Mouse (Mus musculus) heart, embryonic 15.5 days (tissue): Measurements from ENCODE around the gene Pcdh15. TPM values are rescaled to one million over a fixed set of nuclear protein-coding genes. Genes with fewer than 3 reads are reported as not detected.

Experiments
- ATAC-seq: fragments of 200-750 bp; cut with Nextera tagmentation; replicated peaks from 2 replicates; pipeline ENCODE4 v1.8.0; 2017; ENCODE audit warnings: low read depth, moderate TSS enrichment; ENCODE audit not compliant: insufficient number of reproducible peaks, insufficient read depth, low FRiP score
- H3K27ac ChIP-seq: fragments of 300-500 bp; sonication (generic); 2 replicates; pipeline ENCODE4 v1.5.1; 2015; ENCODE audit warnings: mild to moderate bottlenecking, inconsistent platforms
- H3K27me3 ChIP-seq: fragments of 300-500 bp; sonication (generic); 2 replicates; pipeline ENCODE4 v1.6.1; 2015; ENCODE audit warnings: inconsistent platforms
- H3K36me3 ChIP-seq: fragments of 300-500 bp; sonication (generic); 2 replicates; pipeline ENCODE4 v1.6.1; 2015; ENCODE audit warnings: mild to moderate bottlenecking, inconsistent platforms
- H3K4me1 ChIP-seq: fragments of 300-500 bp; sonication (generic); replicated peaks from 2 replicates; pipeline ENCODE4 v1.6.1; 2015; ENCODE audit warnings: inconsistent platforms
- H3K4me2 ChIP-seq: fragments of 300-500 bp; sonication (generic); 2 replicates; pipeline ENCODE4 v1.6.1; 2015; ENCODE audit warnings: inconsistent platforms, mild to moderate bottlenecking, moderate library complexity
- H3K4me3 ChIP-seq: fragments of 300-500 bp; sonication (generic); 2 replicates; pipeline ENCODE4 v1.5.1; 2015; ENCODE audit warnings: mild to moderate bottlenecking, inconsistent platforms
- H3K9ac ChIP-seq: fragments of 300-500 bp; sonication (generic); 2 replicates; pipeline ENCODE4 v1.6.1; 2015; ENCODE audit warnings: mild to moderate bottlenecking, inconsistent platforms
- H3K9me3 ChIP-seq: fragments of 300-500 bp; sonication (generic); replicated peaks from 2 replicates; pipeline ENCODE4 v1.6.1; 2016; ENCODE audit warnings: inconsistent platforms
- WGBS: fragments of 180-500 bp; shearing (Covaris S2); methylation state at CpG from one replicate; pipeline ENCODE4 v1.1.7; 2015; ENCODE audit warnings: mixed read lengths; 5-methylcytosine and 5-hydroxymethylcytosine counted together
- polyA plus RNA-seq: library from polyadenylated mRNA; unstranded; fragments of >200 nt; fragmentation: Nextera tagmentation; extraction: Ambion mirVana; gene quantifications from 2 replicates; pipeline ENCODE4 v1.2.1, GENCODE M21; 2015

The Pcdh15 gene
- polyA plus RNA-seq, 1 experiment from 2014 or later: 0.45 TPM

GRCm38 (mm10) chr10:74305439-74306158 is 1206.5 kb downstream of the Pcdh15 start:
- no peaks in the 10 kb centered on the region for H3K27me3 ChIP-seq
- H3K4me3 ChIP-seq: no peak overlapping the region
- ATAC-seq: no peak
- H3K9ac ChIP-seq: no peak overlapping the region
- H3K4me1 ChIP-seq: no peaks in the 10 kb centered on the region
- no peak overlapping the region for H3K4me2 ChIP-seq
- no peaks in the 10 kb centered on the region for H3K9me3 ChIP-seq
- H3K36me3 ChIP-seq: no peaks in the 10 kb centered on the region
- no peak overlapping the region for H3K27ac ChIP-seq
- WGBS: 62% methylated on average over 5 of the region's 5 CpGs

- H3K4me1 ChIP-seq: no peaks in the 10 kb centered on the region
- no peak overlapping the region for H3K9ac ChIP-seq
- WGBS: 86% methylated on average over 3 of the region's 3 CpGs
- no peak overlapping the region for H3K4me2 ChIP-seq
- no peak overlapping the region for H3K4me3 ChIP-seq
- ATAC-seq: no peak
- no peaks in the 10 kb centered on the region for H3K27me3 ChIP-seq
- no peaks in the 10 kb centered on the region for H3K36me3 ChIP-seq
- no peak overlapping the region for H3K27ac ChIP-seq
- no peaks in the 10 kb centered on the region for H3K9me3 ChIP-seq
Observed at GRCm38 (mm10) chr10:74307035-74307434, 1207.9 kb downstream of the Pcdh15 start.

- H3K9me3 ChIP-seq: no peaks in the 10 kb centered on the region
- H3K36me3 ChIP-seq: no peaks in the 10 kb centered on the region
- no peak overlapping the region for H3K4me2 ChIP-seq
- H3K9ac ChIP-seq: no peak overlapping the region
- 53% methylated on average over 2 of the region's 2 CpGs for WGBS
- no peaks in the 10 kb centered on the region for H3K4me1 ChIP-seq
- no peak for ATAC-seq
- H3K4me3 ChIP-seq: no peak overlapping the region
- no peaks in the 10 kb centered on the region for H3K27me3 ChIP-seq
- H3K27ac ChIP-seq: no peak overlapping the region
Observed at GRCm38 (mm10) chr10:74316091-74316490, 1216.9 kb downstream of the Pcdh15 start.

- WGBS: 85% methylated on average over 7 of the region's 7 CpGs
- no peaks in the 10 kb centered on the region for H3K36me3 ChIP-seq
- H3K4me2 ChIP-seq: no peak overlapping the region
- ATAC-seq: no peak
- no peaks in the 10 kb centered on the region for H3K9me3 ChIP-seq
- no peak overlapping the region for H3K4me3 ChIP-seq
- no peak overlapping the region for H3K27ac ChIP-seq
- H3K9ac ChIP-seq: no peak overlapping the region
- no peaks in the 10 kb centered on the region for H3K4me1 ChIP-seq
- H3K27me3 ChIP-seq: no peaks in the 10 kb centered on the region
Observed at GRCm38 (mm10) chr10:74335412-74335811, 1236.3 kb downstream of the Pcdh15 start.

GRCm38 (mm10) chr10:74339247-74340160 is 1240.4 kb downstream of the Pcdh15 start:
- Histone ChIP-seq H3K9ac (no peak overlapping the region), H3K4me2 (no peak overlapping the region), H3K27ac (no peak overlapping the region), H3K36me3 (no peaks in the 10 kb centered on the region), H3K4me1 (no peaks in the 10 kb centered on the region), H3K27me3 (no peaks in the 10 kb centered on the region), H3K9me3 (no peaks in the 10 kb centered on the region), H3K4me3 (no peak overlapping the region)
- ATAC-seq: no peak
- WGBS: 46% methylated on average over 3 of the region's 3 CpGs

- H3K36me3 ChIP-seq: no peaks in the 10 kb centered on the region
- no peak overlapping the region for H3K4me2 ChIP-seq
- ATAC-seq: no peak
- H3K4me3 ChIP-seq: no peak overlapping the region
- no peaks in the 10 kb centered on the region for H3K27me3 ChIP-seq
- H3K27ac ChIP-seq: no peak overlapping the region; the same call in 1 of the 2 replicates
- peaks cover 6% of the 10 kb centered on the region for H3K4me1 ChIP-seq
- H3K9ac ChIP-seq: no peak overlapping the region
- no peaks in the 10 kb centered on the region for H3K9me3 ChIP-seq
- WGBS: 52% methylated on average over 5 of the region's 5 CpGs
Observed at GRCm38 (mm10) chr10:74359526-74359925, 1260.4 kb downstream of the Pcdh15 start.

- 50% methylated on average over 1 of the region's 1 CpGs for WGBS
- H3K27me3 ChIP-seq: no peaks in the 10 kb centered on the region
- no peaks in the 10 kb centered on the region for H3K4me1 ChIP-seq
- no peak overlapping the region for H3K4me3 ChIP-seq
- ATAC-seq: no peak
- no peak overlapping the region for H3K9ac ChIP-seq
- H3K27ac ChIP-seq: no peak overlapping the region
- no peaks in the 10 kb centered on the region for H3K36me3 ChIP-seq
- no peaks in the 10 kb centered on the region for H3K9me3 ChIP-seq
- H3K4me2 ChIP-seq: no peak overlapping the region
Observed at GRCm38 (mm10) chr10:74378697-74379096, 1279.6 kb downstream of the Pcdh15 start.

- H3K27ac ChIP-seq: no peak overlapping the region
- H3K4me2 ChIP-seq: no peak overlapping the region
- ATAC-seq: no peak
Observed at GRCm38 (mm10) chr10:74379276-74380134, 1280.4 kb downstream of the Pcdh15 start.

GRCm38 (mm10) chr10:74387538-74388499 is 1288.7 kb downstream of the Pcdh15 start:
- 0 out of 2 replicates have a peak, but pooled peaks cover 3% of the 10 kb centered on the region for H3K4me1 ChIP-seq
- H3K9ac ChIP-seq: no peak overlapping the region
- ATAC-seq: no peak
- WGBS: 71% methylated on average over 10 of the region's 10 CpGs
- no peaks in the 10 kb centered on the region for H3K9me3 ChIP-seq
- no peaks in the 10 kb centered on the region for H3K36me3 ChIP-seq
- no peaks in the 10 kb centered on the region for H3K27me3 ChIP-seq
- H3K4me3 ChIP-seq: no peak overlapping the region
- no peak overlapping the region for H3K27ac ChIP-seq
- no peak overlapping the region for H3K4me2 ChIP-seq

More at GRCm38 (mm10) chr10:74379276-74380134, 1280.4 kb downstream of the Pcdh15 start:
- no peaks in the 10 kb centered on the region for H3K36me3 ChIP-seq
- H3K9me3 ChIP-seq: no peaks in the 10 kb centered on the region
- H3K4me1 ChIP-seq: no peaks in the 10 kb centered on the region
- no peak overlapping the region for H3K9ac ChIP-seq
- no peak overlapping the region for H3K4me3 ChIP-seq
- H3K27me3 ChIP-seq: no peaks in the 10 kb centered on the region
- 65% methylated on average over 7 of the region's 7 CpGs for WGBS

GRCm38 (mm10) chr10:74403111-74403510 is 1304.0 kb downstream of the Pcdh15 start:
- Histone ChIP-seq H3K4me1 (no peaks in the 10 kb centered on the region), H3K9ac (no peak overlapping the region), H3K36me3 (no peaks in the 10 kb centered on the region), H3K9me3 (no peaks in the 10 kb centered on the region), H3K4me2 (no peak overlapping the region), H3K27ac (no peak overlapping the region), H3K4me3 (no peak overlapping the region), H3K27me3 (no peaks in the 10 kb centered on the region)
- no peak for ATAC-seq
- WGBS: 84% methylated on average over 8 of the region's 8 CpGs
